Mouse (Mus musculus) 3T3-L1 (cell line): ENCODE results near the gene Hoxd12.
A peak's percentile ranks its signal among the peaks of the same experiment; 100 is the strongest.

Source experiments
- DNase-seq: peaks from one replicate; pipeline ENCODE4 v3.0.0-alpha.2; 2015; ENCODE audit warnings: low read depth, low spot score

Gene Hoxd12

DNA sequence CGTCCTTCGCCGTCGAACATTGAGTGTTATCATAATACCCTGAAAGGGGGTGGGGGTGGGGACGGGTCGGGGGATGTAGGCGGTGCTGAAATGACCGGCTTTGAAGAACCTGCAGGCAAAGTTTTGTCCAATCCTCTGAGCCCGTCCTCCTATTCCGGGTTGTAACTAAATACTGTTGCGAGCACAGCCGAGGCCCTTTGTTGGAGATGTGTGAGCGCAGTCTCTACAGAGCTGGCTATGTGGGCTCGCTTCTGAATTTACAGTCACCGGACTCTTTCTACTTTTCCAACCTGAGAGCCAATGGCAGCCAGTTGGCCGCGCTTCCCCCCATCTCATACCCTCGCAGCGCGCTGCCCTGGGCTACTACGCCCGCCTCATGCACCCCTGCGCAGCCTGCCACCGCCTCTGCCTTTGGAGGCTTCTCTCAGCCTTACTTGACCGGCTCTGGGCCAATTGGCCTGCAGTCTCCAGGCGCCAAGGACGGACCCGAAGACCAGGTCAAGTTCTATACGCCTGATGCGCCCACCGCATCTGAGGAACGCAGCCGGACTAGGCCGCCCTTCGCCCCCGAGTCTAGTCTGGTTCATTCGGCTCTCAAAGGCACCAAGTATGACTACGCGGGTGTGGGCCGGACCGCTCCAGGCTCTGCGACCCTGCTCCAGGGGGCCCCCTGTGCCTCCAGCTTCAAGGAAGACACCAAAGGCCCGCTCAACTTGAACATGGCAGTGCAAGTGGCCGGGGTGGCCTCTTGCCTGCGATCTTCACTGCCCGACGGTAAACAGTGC, at the start of gene Hoxd12:
Gene Hoxd12, plus strand, starts transcription at position 133 of the 785 bp plus-strand sequence.
- no peak for DNase-seq

DNA sequence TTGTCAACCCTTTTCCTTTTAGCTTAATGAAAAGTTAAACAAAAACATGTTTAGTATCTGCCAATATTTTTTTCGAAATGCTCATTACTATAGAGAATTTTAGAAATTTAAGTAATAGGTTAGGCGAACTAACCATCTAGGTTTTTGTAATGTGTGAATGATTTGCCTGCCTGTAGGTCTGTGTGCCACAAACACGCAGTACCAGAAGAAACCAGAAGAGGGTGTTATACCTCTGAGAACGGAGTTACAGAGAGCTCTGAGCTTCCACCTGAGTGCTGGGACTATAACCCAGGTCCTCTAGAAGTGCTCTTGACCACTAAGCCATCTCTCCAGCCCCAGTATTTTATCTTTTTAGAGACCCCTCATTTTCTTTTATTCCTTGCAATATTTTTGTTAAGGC, 39.4 kb upstream of the Hoxd12 start:
- no peak for DNase-seq

DNA sequence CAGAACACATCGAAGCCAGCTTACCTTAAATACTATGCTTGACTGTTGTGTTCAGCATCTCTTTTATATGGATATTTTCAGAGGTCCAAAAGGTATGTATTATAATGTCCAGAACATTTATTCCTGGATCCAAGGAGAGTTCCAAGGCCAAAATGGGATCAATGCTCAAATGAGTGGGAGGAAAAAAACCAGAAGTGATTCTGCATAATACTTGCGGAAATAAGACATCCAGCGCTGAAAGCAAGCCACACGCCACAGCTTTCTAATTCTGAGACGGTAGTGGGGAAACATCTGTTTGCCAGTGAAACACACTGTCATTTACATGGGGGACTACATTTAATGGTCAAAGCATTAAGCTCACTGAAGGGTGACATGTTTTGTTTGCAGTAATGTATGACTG, 32.4 kb upstream of the Hoxd12 start:
- DNase-seq = no peak

DNA sequence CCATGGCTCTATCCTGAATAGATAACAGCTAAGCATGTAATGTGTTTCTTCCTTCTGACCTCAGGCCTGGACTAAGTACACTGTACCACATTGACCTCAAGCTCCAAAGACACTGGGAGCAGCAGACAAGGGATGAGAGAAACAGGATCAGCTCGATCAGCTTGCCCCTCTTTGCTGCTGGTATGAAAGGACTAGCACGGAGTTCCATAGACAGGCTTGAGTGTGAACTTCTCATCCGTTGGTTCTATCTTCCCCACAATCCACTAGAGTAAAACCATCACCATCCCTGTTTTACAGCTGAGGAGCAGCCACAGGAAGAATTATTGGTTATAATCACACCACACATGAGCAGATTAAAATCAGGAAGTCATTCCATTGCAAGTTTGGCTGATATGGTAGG, 29.2 kb upstream of the Hoxd12 start:
- no peak for DNase-seq

DNA sequence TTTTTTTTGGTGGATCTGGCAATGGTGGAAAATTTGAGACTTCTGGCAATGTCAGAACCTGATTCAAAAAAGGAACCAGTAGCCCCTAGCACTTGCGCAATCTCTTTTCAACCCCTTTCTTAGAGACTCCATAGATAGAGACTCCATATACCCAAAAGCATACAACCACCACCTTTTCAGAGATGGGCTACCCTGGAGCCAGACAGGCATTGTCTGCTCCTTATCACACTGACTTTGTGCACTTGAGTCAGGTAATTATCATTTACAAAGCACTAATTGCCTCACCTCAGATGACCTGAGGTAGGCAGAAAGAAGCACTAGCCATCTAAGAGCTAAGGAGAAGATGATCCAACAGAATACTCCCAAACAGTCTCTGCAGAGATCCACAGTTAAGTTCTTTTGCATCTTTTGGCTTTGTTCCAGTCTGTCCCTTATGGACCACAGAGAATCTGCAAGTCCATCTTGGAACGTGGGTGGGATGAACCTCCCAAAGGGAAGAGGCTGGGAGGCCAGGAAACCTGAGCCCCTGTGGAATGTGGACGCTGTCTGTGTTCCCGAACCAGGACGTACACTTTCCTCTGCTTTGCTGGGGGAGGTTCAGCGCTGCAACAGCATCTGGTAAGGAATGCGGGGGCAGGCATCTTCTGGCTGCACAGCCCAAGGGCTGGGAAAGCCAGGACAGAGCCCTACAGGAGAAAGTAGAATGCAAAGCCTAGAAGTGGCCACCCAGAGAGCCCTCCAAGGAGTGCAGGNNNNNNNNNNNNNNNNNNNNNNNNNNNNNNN, 27.5 kb upstream of the Hoxd12 start:
- DNase-seq = no peak

DNA sequence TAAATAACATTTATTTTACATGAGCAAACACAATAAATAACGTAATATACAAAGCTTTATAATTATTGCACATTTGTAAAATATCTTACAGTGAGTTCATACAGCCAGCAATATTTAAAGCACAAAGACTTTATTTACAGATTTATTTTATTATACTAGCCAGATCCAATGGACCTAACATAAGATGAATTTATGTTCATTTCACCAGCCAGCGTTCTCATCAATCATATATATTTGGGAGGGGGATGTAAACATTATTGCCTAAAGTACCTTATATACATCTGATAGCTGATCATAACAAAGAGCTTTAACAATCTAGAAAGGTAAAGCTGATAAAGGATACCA, 21.8 kb upstream of the Hoxd12 start:
- no peak for DNase-seq

DNA sequence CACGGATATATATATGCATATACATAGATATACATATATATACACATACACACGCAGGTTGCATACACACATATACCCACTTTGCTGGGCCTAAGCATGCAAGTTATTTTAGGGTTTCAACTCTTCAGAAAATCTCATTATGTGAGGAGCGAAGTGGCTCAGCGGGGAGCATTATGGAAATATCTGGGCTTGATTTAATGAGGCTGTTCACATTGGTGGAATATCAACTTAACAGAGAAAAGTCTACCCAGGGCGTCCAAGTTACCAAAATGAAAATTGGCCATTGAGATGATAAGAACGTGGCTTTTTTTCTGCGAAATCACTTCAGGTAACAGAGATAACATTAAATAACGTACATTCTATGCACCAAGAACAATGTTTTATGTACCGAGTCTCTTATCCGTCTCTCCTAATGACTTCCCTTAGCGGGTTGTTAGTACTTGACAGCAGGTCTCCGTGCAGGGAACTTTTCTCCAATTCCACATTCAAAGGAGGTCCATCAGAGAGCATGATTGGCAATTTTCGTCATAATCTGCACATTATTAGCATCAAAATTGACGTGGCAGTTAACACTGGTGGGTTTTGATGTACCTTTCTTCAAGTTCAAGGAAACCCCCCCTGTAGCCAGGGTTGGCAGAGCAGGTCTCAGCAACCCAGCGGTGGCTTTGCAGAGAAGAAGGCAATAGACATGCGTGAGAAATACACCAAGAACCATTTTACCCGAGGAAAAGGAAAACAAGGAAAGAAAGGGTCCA, 20.9 kb upstream of the Hoxd12 start:
- DNase-seq = no peak

DNA sequence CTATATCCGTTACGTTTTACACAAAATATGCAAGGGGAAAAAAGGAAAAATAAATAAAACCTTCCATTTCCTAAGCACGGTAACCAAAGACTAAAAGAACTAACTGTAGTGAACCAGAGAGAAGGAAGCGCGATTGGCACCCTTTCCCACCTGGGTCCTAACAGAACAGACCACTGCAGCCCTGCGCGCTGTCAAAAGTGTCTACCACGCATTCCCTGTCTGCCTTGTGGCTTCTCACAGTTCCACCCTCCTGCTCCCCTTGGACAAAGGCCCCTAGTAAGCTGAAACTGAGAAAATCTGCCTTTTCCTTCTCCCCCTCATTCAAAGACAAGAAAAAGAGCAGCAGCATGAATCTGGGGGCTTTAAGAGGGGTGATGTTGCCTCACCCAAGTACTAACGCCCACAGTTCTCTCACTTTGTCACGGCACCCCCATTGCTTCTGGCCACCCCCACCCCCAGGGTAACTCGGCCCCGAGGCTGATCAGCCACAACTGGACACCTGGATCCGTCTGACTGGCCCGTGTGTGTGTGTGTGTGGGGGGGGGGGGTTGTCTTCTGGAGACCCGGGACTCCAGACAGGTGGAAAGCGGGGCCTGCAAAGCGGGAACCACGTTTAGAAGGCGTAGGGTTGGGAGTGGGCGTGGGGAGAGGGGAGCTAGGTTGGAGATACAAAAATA, 19.9 kb upstream of the Hoxd12 start:
- DNase-seq = no peak

DNA sequence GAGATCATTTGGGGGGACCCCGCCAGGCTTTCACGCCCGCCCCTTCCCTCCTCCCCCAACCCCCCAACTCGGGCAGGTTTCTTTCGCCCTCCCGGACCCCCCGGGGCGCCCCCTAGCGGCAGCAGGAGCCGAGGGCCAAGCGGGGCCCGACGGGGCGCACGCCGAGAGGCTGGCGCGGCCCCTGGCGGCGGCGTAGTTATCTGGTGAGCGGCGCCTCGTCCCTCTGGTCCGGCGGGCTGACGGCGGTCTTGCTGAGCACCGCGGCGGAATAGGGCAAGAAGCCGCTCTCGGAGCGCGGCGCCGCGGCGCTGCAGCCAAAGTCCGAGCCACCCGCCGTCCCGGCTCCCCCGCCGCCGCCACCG, 19.4 kb upstream of the Hoxd12 start:
- no peak for DNase-seq

DNA sequence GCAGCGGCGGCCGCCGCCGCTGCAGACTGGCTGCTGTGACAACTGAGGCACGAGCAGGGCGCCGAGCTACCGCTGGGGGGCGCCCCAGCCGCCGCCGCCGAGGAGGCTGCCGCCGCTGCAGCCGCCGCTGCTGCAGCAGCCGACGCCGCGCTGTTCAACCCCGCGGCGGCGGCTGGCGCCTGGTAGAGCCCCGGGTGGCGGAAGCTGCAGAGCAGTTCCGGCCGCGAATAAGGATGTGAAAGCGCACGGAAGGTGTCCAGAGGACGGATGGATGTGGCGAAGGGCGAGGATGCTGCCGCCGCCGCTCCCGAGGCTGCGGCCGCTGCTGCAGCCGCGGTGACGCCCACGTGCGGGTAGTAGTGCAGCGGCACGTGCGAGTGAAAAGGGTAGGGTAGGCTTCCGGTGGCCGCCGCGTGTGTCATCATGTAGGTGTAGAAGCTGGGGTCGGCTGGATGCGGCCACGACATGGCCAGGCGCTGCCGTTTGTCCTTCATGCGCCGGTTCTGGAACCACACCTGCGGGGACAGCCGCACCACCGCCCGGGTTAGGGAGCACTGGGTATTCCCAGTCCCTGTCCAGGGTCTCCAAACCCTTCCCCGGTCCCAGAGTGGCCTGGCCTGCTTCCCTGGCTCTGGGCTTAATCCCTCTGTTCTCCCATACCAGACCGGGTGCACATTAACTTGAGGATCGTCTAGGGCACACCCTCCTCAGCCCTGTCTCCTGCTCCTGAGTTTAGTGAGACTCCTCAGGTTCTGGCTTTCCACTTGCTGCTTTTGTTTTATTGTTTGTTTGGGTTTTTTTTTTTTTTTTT, 18.8 kb upstream of the Hoxd12 start:
- no peak for DNase-seq

DNA sequence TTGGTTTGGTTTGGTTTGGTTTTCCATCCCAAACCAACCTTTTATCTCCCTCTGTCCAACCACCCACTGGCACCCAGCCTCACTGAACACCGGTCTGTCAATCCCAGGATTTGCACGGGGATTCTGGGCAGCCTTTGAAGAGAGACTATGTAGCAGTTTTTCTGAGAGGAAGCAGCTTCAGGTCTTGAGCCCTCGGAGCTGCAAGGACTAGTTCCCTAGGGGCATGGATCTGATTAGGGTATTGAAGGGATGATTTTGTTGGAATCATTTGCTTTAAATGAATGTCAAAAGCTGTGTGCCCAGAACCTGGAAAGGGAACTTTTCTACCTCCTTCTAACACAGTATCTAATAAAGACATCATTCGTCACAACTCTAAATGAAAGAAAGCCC, 18.2 kb upstream of the Hoxd12 start:
- DNase-seq = no peak

DNA sequence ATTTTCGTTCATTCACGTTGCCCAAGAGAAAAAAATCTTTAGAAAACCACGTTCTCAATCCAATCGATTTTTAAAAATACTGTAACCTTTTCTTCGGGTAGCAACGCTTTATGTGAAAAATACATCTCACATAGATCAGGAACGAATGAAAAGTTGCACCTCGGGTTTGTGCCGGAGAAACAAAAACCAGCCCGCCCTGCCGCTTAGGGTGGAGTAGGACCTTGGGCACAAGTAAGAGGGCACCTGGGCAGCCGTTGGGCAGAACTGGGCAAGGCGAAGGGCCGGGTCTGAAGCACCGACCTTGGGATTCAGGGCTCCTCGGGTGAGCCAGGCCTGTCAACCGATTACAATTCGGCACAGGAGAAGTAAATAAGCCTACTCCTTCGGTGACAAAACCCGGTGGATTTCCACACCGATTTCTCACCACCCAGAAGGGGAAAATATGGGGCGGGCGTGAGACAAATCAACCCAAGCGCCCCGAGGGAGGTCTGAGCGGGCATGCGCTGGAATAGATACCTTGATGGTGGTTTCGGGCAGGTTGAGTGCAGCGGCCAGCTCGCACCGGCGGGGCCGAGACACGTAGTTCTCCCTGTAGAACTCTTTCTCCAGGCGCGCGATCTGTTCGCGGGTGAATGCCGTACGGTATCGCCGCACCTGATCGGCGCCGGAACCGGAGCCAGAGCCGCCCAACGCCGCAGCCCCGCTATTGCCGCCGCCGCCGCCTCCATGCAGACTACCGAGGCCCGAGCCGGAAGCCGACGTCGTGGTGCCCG, 17.4 kb upstream of the Hoxd12 start:
- DNase-seq = no peak

DNA sequence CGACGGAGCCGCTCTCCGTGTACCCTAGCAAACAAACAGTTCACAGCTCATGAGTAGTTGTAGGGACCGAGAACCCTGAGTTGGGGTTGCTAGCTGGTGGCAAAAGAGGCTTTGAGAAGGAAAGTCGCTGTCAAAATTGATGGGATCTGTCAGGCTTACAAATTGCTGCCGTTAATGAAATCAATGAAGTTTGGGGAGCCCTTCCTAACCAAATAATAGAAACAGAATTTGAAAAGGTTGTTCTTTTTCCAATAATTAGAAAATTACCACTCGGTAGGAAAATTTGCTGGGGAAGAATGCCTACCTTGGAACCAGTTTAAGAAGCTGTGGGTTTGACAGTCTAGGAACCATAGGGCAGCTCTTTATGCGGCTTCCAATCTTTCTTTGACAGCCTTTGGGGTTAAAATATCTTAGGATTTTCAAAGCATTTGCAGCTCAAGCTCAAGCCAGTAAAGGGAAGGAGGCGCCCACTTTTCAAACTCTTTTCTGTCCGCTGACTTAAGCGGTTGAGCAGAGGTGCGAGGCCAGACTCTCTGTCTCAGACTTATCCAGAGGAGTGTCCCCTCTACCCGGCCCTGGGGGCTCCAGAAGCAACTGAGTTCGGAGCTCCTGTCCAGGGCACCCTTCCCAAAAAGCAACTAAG, 16.7 kb upstream of the Hoxd12 start:
- DNase-seq = no peak

DNA sequence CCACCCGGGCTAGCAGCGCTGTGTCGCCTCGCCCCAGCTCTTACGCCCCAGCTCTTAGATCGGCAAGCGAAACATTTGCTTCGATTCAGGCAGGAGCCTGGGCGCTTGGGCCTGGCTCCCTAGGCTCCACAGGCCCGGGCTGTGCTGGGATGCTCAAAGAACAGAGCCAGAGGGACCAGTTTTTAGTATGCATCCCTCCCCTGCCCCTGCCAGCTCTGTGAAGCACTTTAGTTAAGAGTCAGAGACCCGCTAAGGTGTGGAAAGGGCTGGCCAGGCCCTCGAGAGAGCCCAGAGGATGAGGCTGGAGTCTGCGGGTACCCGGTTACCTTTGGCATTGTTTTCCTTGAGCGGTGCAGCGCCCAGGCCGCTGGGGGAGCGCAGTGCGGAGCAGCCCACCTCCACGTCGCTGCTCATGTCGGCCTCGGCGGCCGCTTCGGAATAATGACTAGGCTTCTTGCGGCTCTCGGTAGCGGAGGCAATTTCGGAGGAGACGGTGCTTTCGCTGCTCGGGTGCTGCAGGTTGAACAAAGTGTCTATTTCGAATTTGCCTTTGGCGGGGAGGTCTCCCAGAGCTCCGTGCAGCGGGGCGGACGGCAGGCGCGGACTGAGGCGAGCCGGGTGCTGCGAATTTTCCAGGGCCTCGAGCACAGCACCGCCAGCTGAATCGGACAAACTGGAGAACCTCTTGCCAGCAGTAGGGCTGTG, 16.0 kb upstream of the Hoxd12 start:
- DNase-seq = no peak

DNA sequence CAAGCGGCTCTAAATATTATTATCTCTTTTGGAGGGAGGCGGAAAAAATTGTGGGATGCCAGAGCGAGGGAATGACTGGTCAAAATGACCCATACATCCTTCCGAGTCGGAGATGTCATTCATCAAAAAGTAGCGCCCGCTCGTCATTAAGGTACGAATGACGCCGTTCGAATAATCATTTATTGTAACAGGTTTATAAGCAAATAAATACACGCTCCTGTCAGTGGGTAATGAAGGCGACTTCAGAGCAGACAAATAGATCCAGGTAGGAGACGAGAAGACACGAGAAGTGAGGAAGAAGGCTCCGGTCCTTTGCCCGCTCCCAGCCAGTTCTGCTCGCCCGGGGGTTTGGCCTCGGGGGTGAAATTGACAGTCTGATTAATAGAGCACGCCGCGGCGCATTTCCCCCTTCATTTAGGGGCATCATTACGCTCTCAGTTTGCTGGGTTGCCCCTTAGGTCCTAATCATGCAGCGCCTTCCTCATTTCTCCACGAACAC, 15.3 kb upstream of the Hoxd12 start, which contains the start of gene Evx2:
Gene Evx2, minus strand, starts transcription at position 51 of the 499 bp plus-strand sequence.
- no peak for DNase-seq

DNA sequence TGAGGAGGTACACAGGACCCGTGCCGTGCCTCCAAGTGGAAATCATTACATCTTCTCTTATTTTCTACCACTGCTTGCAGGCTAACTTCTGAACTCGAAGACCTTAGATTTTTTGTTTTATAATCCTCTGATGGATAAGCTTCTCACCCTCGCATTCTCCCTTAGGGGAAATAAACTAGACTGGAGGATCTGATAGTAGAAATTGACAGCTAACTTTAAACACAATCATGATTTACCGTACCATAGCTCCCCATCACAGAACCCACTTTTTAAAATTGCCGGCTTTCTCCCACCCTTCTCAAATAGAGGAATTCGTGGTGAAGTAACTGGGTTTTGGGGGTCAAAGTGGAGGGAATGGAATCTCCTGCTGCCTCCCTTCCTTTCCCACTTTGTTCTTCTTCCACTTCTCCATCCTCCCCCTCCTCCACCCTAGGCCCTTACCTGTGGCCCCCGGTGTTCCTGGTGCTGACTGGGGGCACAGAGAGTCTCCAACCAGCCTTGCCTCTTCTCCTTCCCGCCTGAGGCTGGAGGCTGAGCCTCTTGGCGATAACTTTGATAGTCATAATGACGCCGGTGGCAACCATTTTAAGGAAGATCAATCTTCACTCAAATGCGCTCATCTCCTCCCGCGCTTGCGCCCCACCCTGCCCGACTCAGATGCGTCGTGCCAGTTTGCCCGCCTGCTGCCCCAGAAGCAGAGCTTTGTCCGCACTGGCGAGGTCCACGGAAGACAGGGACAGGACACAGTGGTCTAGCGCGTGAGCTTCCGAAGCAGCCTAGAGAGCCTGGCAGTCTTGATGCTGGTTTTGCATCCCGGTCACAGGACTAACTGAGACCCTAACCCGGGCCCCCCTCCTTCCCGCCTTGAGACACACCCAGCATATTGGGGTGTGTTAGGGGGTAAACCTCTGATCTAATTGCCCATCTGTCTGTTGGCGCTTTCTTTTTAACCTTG, 14.1 kb upstream of the Hoxd12 start:
- no peak for DNase-seq

DNA sequence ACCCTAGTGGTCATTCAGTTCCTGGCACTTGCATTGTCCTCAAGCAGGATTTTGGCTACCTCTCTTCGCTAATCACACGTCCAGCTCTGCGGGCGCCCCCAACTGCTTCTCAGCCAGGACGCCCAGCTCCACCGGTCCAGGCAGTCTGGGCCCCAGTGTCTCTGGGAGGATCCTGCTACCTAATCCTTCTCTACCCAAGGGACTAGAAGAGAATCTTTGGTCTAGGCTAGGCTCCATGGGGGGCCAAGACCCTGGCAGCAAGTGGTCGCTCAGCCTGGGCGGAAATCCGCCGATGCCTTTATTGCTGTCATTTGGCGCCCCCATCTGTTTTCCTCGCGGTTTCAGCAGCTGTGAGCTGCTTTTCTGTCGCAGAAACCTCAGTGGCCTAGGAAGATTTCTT, 13.1 kb upstream of the Hoxd12 start:
- DNase-seq = peak; percentile 26
